Mouse (Mus musculus) ES-E14 (cell line): ENCODE measurements around the gene Tmc2.

Experiments used
- CHD2 ChIP-seq: IDR thresholded peaks from 2 replicates; pipeline ENCODE4 v1.6.1; 2014; ENCODE audit warnings: mild to moderate bottlenecking, low read depth, low read length, inconsistent platforms
- MAFK ChIP-seq: IDR thresholded peaks from 2 replicates; pipeline ENCODE4 v1.6.1; 2014; ENCODE audit warnings: mild to moderate bottlenecking, low read depth, low read length, inconsistent platforms; ENCODE audit not compliant: insufficient read depth
- ZC3H11A ChIP-seq: IDR thresholded peaks from 2 replicates; pipeline ENCODE4 v1.6.1; 2012; ENCODE audit warnings: low read depth, mild to moderate bottlenecking, inconsistent platforms, low read length, borderline replicate concordance
- ZNF384 ChIP-seq: IDR thresholded peaks from 2 replicates; pipeline ENCODE4 v1.6.1; 2012; ENCODE audit warnings: low read depth, low read length, inconsistent platforms

- peak; percentile 19; the same call in 1 of the 2 replicates for TF ChIP-seq ZNF384
- TF ChIP-seq ZC3H11A: peak; percentile 42; the same call in 1 of the 2 replicates
- TF ChIP-seq MAFK: no peak
- TF ChIP-seq CHD2: no peak
These were observed 96.4 kb downstream of the Tmc2 start for GRCm38 (mm10) chr2:130291434-130291833.
